Mouse (Mus musculus) kidney, adult 9 months (tissue): ENCODE results near the gene Cs.
A peak's percentile ranks its signal among the peaks of the same experiment; 100 is the strongest.

Experiments
- DNase-seq: peaks from one replicate; pipeline ENCODE4 v3.0.0; 2022

Gene Cs

DNA sequence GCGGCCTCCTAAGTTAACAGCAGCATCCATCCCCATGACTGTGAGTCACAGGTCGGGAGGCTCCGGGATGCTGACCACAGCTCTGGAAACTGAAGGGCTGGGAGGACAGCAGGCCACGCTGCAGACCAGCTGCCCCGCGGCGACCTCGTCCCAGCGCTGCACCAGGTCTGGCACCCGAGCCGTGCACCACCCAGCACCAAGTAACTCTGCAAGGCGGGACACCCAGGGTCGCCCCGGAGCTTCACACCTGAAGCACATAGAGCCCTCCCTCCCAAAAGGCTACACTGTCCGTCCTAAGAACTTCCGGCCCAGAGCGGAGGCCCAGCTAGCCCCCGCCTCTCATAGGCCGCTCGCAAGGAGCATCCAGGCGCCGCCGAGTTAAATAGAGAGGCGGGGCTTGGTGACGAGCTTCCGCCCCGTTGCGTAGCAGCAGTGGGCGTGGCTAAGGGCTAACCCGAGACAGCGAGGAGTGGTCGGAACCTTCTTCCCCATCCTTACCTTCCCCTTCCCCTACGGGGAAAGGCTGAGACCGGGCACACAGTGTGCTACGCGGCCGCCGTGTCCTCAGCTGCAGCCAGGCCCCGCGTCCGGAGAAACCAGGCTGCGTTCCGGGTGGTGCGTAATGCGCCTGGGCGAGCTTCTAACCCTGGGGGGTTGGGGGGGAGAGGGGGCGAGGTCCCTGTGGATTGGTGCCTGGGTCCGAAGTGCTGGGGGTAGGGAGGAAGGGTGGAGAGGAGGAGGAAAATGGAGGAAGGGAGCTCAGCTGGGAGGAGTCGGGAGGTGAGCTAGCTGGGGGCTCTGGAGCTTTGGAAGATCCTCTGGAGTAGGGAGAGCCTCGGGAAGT, 73.9 kb downstream of the Cs start, which contains the start of the genes Nabp2 and Rnf41:
Gene Nabp2, minus strand, starts transcription at position 282 of the 844 bp plus-strand sequence.
Gene Rnf41, plus strand, starts transcription at position 447 of the 844 bp plus-strand sequence.
- peak; percentile 98 for DNase-seq

DNA sequence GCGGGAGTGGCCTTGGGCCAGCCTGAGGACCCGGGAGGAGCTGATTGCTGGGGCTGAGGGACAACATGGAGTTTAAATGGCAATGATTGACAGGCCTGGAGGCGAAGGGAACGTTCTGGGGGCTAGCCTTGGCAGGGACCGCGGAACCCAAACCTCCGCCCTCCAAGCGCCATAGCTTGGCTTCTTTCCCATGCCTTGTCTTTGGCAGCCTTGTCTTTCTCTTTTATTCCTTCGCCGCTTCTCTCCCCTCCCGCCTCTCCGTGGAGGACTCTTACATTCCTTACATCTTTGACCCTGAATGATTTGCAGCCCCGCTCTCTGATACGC, 74.5 kb downstream of the Cs start:
- DNase-seq: peak; percentile 56
